Mouse (Mus musculus): Measurements from ENCODE around the gene 1110008P14Rik. TPM values are rescaled to one million over a fixed set of nuclear protein-coding genes. Genes with fewer than 3 reads are reported as not detected.
A peak's percentile ranks its signal among the peaks of the same experiment; 100 is the strongest.
"Not testable (repeated sequence)": the region's sequence is repeated elsewhere in the genome, so short reads cannot be mapped to it uniquely, and the experiment has no call there.

The 1110008P14Rik gene
- polyA plus RNA-seq, 1 experiment from 2014 or later: 90.1 TPM

DNA sequence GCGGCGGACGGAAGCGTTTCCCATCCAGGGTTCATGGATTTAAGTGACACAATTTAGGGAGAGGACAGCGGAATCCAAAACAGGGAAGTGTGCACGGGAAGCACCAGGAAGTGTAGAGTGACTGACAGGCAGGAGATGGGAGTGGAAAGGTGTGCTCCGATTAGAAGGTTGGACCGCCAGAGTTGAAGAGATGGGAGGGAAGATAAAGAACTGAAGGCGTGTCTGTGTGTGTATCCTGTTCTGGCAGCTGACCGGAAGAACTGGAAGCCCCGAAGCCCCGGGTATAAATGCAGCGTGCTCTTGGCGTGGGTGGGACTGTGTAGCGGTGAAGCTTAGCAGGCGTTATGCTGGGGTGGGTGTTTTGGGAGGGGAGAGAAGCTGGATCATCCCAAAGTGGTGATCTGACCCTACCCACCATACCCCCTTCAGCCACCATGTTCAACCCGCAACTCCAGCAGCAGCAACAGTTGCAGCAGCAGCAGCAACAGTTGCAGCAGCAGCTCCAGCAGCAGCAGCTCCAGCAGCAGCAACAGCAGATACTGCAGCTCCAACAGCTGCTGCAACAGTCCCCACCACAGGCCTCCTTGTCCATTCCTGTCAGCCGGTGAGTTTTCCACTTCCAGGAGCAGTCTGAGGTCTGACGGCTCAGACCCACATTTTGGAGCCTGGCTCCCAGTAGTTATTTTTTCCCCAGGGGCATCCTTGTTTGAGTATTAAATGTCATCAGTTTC lies 18.2 kb downstream of the 1110008P14Rik start:
- WGBS: 6% methylated on average over 19 of the region's 19 CpGs
- H3K27ac ChIP-seq (replicated peaks): peak overlapping the region; percentile 94
- no peaks in the 10 kb centered on the region for H3K9me3 ChIP-seq (ENCODE audit: control insufficient read depth, low read length)
- peak; percentile 34 for ATAC-seq (ENCODE audit: low FRiP score, low TSS enrichment)
- H3K36me3 ChIP-seq (ENCODE audit: control insufficient read depth, insufficient read depth, low read length): peaks cover 2% of the 10 kb centered on the region; the same call in 1 of the 2 replicates
- peak overlapping the region; percentile 84 for H3K9ac ChIP-seq (ENCODE audit: low read length)
- no peak for DNase-seq (ENCODE audit: low spot score)
- H3K4me1 ChIP-seq (replicated peaks; ENCODE audit: control insufficient read depth, insufficient read depth): 0 out of 2 replicates have a peak, but pooled peaks cover 5% of the 10 kb centered on the region
- peak overlapping the region; percentile 79 for H3K4me2 ChIP-seq (replicated peaks; ENCODE audit: low read depth)
- H3K4me3 ChIP-seq (ENCODE audit: low read depth, low read length): peak overlapping the region; percentile 66
- H3K27me3 ChIP-seq (ENCODE audit: control insufficient read depth, insufficient read depth, low read length): no peaks in the 10 kb centered on the region
- TF ChIP-seq CTCF (IDR thresholded peaks at IDR 0.05; ENCODE audit: low read depth) (no peak), EP300 (optimal IDR thresholded peaks at IDR 0.05) (no peak)

DNA sequence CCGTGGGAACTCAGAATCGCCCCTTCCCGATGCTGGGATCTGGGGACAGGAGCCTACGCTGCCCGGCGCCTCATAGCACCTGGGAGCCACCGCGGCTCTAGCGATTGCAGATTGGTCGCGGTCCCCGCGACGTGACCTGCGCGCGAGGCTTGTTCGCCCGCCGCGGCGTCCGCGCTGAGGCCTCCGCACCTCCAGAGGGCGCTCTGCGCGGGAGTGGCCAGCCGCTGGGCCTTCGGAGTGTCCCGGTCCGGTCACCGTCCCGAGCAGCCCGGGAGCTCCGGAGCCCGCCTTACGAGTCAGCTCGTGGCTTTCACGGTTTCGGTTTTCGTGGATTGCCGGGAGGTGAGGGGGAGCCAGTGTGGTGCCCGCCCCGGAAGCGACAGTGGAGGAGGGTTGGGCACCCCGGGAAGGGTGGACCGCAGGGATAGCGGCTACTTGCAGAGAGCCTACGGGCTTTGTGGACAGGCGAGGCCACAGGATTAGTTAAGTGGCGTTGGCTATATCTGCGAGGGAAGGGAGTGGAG lies 18.9 kb downstream of the 1110008P14Rik start:
- under 1% methylated on average over 53 of the region's 53 CpGs for whole genome bisulfite sequencing
- peak; percentile 95 for DNase-seq (ENCODE audit: low spot score)
- H3K4me3 ChIP-seq (ENCODE audit: low read depth, low read length): peak overlapping the region; percentile 66
- H3K4me2 ChIP-seq (replicated peaks; ENCODE audit: low read depth): peak overlapping the region; percentile 79
- no peaks in the 10 kb centered on the region for H3K9me3 ChIP-seq (ENCODE audit: control insufficient read depth, low read length)
- H3K9ac ChIP-seq (ENCODE audit: low read length): peak overlapping the region; percentile 84
- ATAC-seq (ENCODE audit: low FRiP score, low TSS enrichment): peak; percentile 90
- 0 out of 2 replicates have a peak, but pooled peaks cover 5% of the 10 kb centered on the region for H3K4me1 ChIP-seq (replicated peaks; ENCODE audit: control insufficient read depth, insufficient read depth)
- H3K27ac ChIP-seq (replicated peaks): peak overlapping the region; percentile 94
- TF ChIP-seq CTCF (IDR thresholded peaks at IDR 0.05; ENCODE audit: low read depth): peak; percentile 93
- no peak for TF ChIP-seq EP300 (optimal IDR thresholded peaks at IDR 0.05)
- H3K36me3 ChIP-seq (ENCODE audit: control insufficient read depth, insufficient read depth, low read length): peaks cover 2% of the 10 kb centered on the region; the same call in 1 of the 2 replicates
- H3K27me3 ChIP-seq (ENCODE audit: control insufficient read depth, insufficient read depth, low read length): no peaks in the 10 kb centered on the region

DNA sequence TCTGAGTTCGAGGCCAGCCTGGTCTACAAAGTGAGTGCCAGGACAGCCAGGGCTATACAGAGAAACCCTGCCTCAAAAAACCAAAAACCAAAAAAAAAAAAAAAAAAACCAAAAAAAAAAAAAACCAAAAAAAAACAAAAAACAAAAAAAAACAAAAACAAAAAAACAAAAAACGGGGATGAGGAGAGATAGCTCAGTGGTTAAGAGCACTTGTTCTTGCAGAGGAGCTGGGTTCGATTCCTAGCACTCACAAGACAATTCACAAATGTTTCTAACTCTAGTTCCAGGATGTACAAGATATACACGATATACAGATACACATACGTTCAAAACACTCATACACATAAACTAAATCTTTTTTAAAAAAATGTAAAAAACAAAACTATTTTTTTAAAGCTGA lies 19.5 kb downstream of the 1110008P14Rik start:
- not testable (repeated sequence) for H3K9me3 ChIP-seq (ENCODE audit: control insufficient read depth, low read length); H3K36me3 ChIP-seq (ENCODE audit: control insufficient read depth, insufficient read depth, low read length); DNase-seq (ENCODE audit: low spot score); ATAC-seq (ENCODE audit: low FRiP score, low TSS enrichment); H3K27me3 ChIP-seq (ENCODE audit: control insufficient read depth, insufficient read depth, low read length); H3K4me1 ChIP-seq (replicated peaks; ENCODE audit: control insufficient read depth, insufficient read depth)
- Histone ChIP-seq H3K27ac (replicated peaks) (peak overlapping the region; percentile 94), H3K4me3 (ENCODE audit: low read depth, low read length) (peak overlapping the region; percentile 66), H3K9ac (ENCODE audit: low read length) (peak overlapping the region; percentile 84), H3K4me2 (replicated peaks; ENCODE audit: low read depth) (peak overlapping the region; percentile 79)
- 27% methylated on average over 5 of the region's 5 CpGs for WGBS

DNA sequence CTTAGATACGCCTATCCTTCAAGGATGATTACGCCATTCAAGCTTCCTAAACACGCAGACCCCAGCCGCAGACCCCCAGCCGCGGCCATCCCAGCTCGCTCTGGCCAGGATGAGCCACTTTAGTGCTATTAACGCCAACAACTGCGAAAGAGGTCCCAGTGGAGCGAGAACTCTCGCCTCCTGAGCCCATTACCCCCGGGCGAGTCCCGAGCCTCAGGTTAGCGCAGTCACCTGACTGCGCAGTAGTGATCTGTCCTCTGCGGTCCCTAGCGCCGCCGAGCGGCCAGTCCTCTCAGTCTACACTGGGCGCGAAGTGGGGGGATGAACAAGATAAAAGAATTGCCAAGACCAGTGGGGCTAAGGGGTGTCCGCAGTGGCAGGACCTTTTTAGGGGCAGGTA lies 20.3 kb downstream of the 1110008P14Rik start:
- DNase-seq (ENCODE audit: low spot score) (peak; percentile 82), ATAC-seq (ENCODE audit: low FRiP score, low TSS enrichment) (peak; percentile 71)
- TF ChIP-seq EP300 (optimal IDR thresholded peaks at IDR 0.05) (no peak), CTCF (IDR thresholded peaks at IDR 0.05; ENCODE audit: low read depth) (peak; percentile 79)
- Histone ChIP-seq H3K4me3 (ENCODE audit: low read depth, low read length) (peak overlapping the region; percentile 39), H3K9me3 (ENCODE audit: control insufficient read depth, low read length) (no peaks in the 10 kb centered on the region), H3K36me3 (ENCODE audit: control insufficient read depth, insufficient read depth, low read length) (0 out of 2 replicates have a peak, but pooled peaks cover 2% of the 10 kb centered on the region), H3K27me3 (ENCODE audit: control insufficient read depth, insufficient read depth, low read length) (no peaks in the 10 kb centered on the region), H3K9ac (ENCODE audit: low read length) (peak overlapping the region; percentile 43; the same call in 1 of the 2 replicates), H3K4me1 (replicated peaks; ENCODE audit: control insufficient read depth, insufficient read depth) (0 out of 2 replicates have a peak, but pooled peaks cover 5% of the 10 kb centered on the region), H3K4me2 (replicated peaks; ENCODE audit: low read depth) (peak overlapping the region; percentile 70), H3K27ac (replicated peaks) (peak overlapping the region; percentile 53; the same call in 1 of the 2 replicates)
- WGBS: 3% methylated on average over 24 of the region's 24 CpGs

DNA sequence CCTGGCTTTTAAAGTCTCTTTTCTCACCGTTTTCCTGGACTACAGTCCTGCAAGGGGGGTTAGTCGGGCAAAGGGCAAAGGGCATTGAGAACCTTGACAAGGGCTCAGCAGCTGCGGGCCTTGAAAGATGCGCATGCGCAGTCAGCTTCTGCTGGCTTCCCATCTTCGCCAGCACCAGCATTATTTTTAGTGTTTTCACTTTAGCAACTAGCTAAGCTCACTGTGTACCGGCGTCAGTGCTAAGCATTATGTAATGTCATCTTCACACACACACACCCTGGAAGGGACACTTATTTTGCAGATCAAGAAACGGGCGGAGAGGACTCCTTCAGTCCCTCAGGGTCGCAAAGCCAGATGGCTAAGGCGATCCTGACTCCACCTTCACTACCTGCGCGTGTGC lies 21.0 kb downstream of the 1110008P14Rik start:
- peak overlapping the region; percentile 53 for H3K27ac ChIP-seq (replicated peaks)
- ATAC-seq (ENCODE audit: low FRiP score, low TSS enrichment) (no peak), DNase-seq (ENCODE audit: low spot score) (peak; percentile 71)
- WGBS: 6% methylated on average over 14 of the region's 14 CpGs
- H3K4me1 ChIP-seq (replicated peaks; ENCODE audit: control insufficient read depth, insufficient read depth): 0 out of 2 replicates have a peak, but pooled peaks cover 5% of the 10 kb centered on the region
- H3K36me3 ChIP-seq (ENCODE audit: control insufficient read depth, insufficient read depth, low read length): 0 out of 2 replicates have a peak, but pooled peaks cover 2% of the 10 kb centered on the region
- TF ChIP-seq EP300 (optimal IDR thresholded peaks at IDR 0.05): no peak
- TF ChIP-seq CTCF (IDR thresholded peaks at IDR 0.05; ENCODE audit: low read depth): no peak
- H3K9me3 ChIP-seq (ENCODE audit: control insufficient read depth, low read length): no peaks in the 10 kb centered on the region
- H3K9ac ChIP-seq (ENCODE audit: low read length): 0 out of 2 replicates have a peak overlapping the region, but pooled peaks have one; percentile 4
- H3K4me2 ChIP-seq (replicated peaks; ENCODE audit: low read depth): peak overlapping the region; percentile 70
- H3K27me3 ChIP-seq (ENCODE audit: control insufficient read depth, insufficient read depth, low read length): no peaks in the 10 kb centered on the region
- H3K4me3 ChIP-seq (ENCODE audit: low read depth, low read length): peak overlapping the region; percentile 39

DNA sequence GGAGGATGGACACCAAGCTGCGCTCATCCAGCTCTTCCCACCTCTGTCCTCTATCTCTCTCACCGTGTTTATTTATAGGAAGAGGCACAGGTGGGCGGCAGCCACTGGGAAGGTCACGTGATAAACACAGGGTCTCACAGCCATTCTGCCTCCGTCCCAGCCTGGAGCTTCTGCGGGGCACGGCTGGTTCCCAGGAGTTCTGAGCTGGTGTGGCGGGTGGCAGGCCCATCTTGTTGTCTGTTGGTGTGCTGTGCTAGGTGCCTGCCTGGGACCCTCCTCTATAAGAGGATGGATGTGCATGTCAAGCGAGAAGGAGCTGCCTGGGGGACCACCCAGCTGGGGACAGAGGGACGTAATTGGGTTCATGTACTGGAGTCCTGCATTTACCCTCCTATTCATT lies 23.4 kb downstream of the 1110008P14Rik start:
- ATAC-seq (ENCODE audit: low FRiP score, low TSS enrichment) (no peak), DNase-seq (ENCODE audit: low spot score) (no peak)
- Histone ChIP-seq H3K4me2 (replicated peaks; ENCODE audit: low read depth) (no peak overlapping the region), H3K9me3 (ENCODE audit: control insufficient read depth, low read length) (no peaks in the 10 kb centered on the region), H3K9ac (ENCODE audit: low read length) (no peak overlapping the region), H3K4me3 (ENCODE audit: low read depth, low read length) (no peak overlapping the region), H3K27ac (replicated peaks) (no peak overlapping the region), H3K4me1 (replicated peaks; ENCODE audit: control insufficient read depth, insufficient read depth) (no peaks in the 10 kb centered on the region), H3K27me3 (ENCODE audit: control insufficient read depth, insufficient read depth, low read length) (no peaks in the 10 kb centered on the region), H3K36me3 (ENCODE audit: control insufficient read depth, insufficient read depth, low read length) (no peaks in the 10 kb centered on the region)
- WGBS: 56% methylated on average over 10 of the region's 10 CpGs
- TF ChIP-seq CTCF (IDR thresholded peaks at IDR 0.05; ENCODE audit: low read depth) (no peak), EP300 (optimal IDR thresholded peaks at IDR 0.05) (no peak)
